Mouse (Mus musculus) liver, embryonic 13.5 days (tissue): Measurements from ENCODE around the gene Nid1. TPM values are rescaled to one million over a fixed set of nuclear protein-coding genes. Genes with fewer than 3 reads are reported as not detected.
"Not testable (repeated sequence)": the region's sequence is repeated elsewhere in the genome, so short reads cannot be mapped to it uniquely, and the experiment has no call there.

Experiments used
- ATAC-seq: fragments of 200-750 bp; cut with Nextera tagmentation; 2 replicates; pipeline ENCODE4 v1.8.0; 2017; ENCODE audit warnings: low read depth, mild to moderate bottlenecking, moderate number of reproducible peaks, moderate library complexity
- DNase-seq: peaks from one replicate; pipeline ENCODE4 v3.0.0; 2022
- H3K27ac ChIP-seq: fragments of 300-500 bp; sonication (generic); 2 replicates; pipeline ENCODE4 v1.5.1; 2015; ENCODE audit warnings: moderate library complexity, mild to moderate bottlenecking, inconsistent platforms
- H3K27me3 ChIP-seq: fragments of 300-500 bp; sonication (generic); 2 replicates; pipeline ENCODE4 v1.6.1; 2015; ENCODE audit warnings: mild to moderate bottlenecking, inconsistent platforms
- H3K36me3 ChIP-seq: fragments of 300-500 bp; sonication (generic); 2 replicates; pipeline ENCODE4 v1.6.1; 2015; ENCODE audit warnings: mild to moderate bottlenecking, inconsistent platforms
- H3K4me1 ChIP-seq: fragments of 300-500 bp; sonication (generic); replicated peaks from 2 replicates; pipeline ENCODE4 v1.6.1; 2015; ENCODE audit warnings: inconsistent platforms
- H3K4me2 ChIP-seq: fragments of 300-500 bp; sonication (generic); 2 replicates; pipeline ENCODE4 v1.6.1; 2015; ENCODE audit warnings: inconsistent platforms, mild to moderate bottlenecking, moderate library complexity
- H3K4me3 ChIP-seq: fragments of 300-500 bp; sonication (generic); replicated peaks from 2 replicates; pipeline ENCODE4 v1.5.1; 2015; ENCODE audit warnings: mild to moderate bottlenecking, inconsistent platforms
- H3K9ac ChIP-seq: fragments of 300-500 bp; sonication (generic); 2 replicates; pipeline ENCODE4 v1.6.1; 2015; ENCODE audit warnings: mild to moderate bottlenecking, inconsistent platforms
- H3K9me3 ChIP-seq: fragments of 300-500 bp; sonication (generic); replicated peaks from 2 replicates; pipeline ENCODE4 v1.6.1; 2016; ENCODE audit warnings: inconsistent platforms
- WGBS: fragments of 180-500 bp; shearing (Covaris S2); methylation state at CpG from one replicate; pipeline ENCODE4 v1.1.7; 2015; ENCODE audit not compliant: insufficient replicate concordance; 5-methylcytosine and 5-hydroxymethylcytosine counted together
- polyA plus RNA-seq: library from polyadenylated mRNA; unstranded; fragments of >200 nt; fragmentation: Nextera tagmentation; extraction: Ambion mirVana; gene quantifications from 2 replicates; pipeline ENCODE4 v1.2.1, GENCODE M21; 2015

Nid1 gene
- 13.4 and 16.3 TPM in 2 replicates for polyA plus RNA-seq

- peak; percentile 34 for ATAC-seq
- H3K9me3 ChIP-seq, H3K27ac ChIP-seq, H3K4me1 ChIP-seq, H3K27me3 ChIP-seq, H3K9ac ChIP-seq, H3K36me3 ChIP-seq, DNase-seq: not testable (repeated sequence)
- WGBS: under 1% methylated on average over 25 of the region's 39 CpGs
- H3K4me2 ChIP-seq: peak within 1 kb of the TSS; percentile 47
- H3K4me3 ChIP-seq: peak within 1 kb of the TSS; percentile 30
Measured at GRCm38 (mm10) chr13:13437460-13438015, at the start of gene Nid1. TSS of gene Nid1 (plus strand) at chr13:13437551.

GRCm38 (mm10) chr13:13393228-13394095 lies 43.9 kb upstream of the Nid1 start, which contains the start of gene Gpr137b:
TSS of gene Gpr137b (minus strand) at chr13:13394014.
- not testable (repeated sequence) for H3K27ac ChIP-seq, H3K9me3 ChIP-seq, H3K27me3 ChIP-seq, H3K36me3 ChIP-seq, DNase-seq, H3K9ac ChIP-seq, H3K4me1 ChIP-seq
- ATAC-seq: peak; percentile 78
- under 1% methylated on average over 42 of the region's 78 CpGs for WGBS
- H3K4me3 ChIP-seq: peak within 1 kb of the TSS; percentile 42
- H3K4me2 ChIP-seq: peak within 1 kb of the TSS; percentile 51

GRCm38 (mm10) chr13:13394096-13394395 lies 43.3 kb upstream of the Nid1 start:
- H3K9ac ChIP-seq, H3K36me3 ChIP-seq, DNase-seq, H3K27me3 ChIP-seq, ATAC-seq, H3K9me3 ChIP-seq, H3K27ac ChIP-seq, H3K4me1 ChIP-seq: not testable (repeated sequence)
- peak overlapping the region; percentile 51 for H3K4me2 ChIP-seq
- peak overlapping the region; percentile 28 for H3K4me3 ChIP-seq
- WGBS: 1% methylated on average over 15 of the region's 15 CpGs

GRCm38 (mm10) chr13:13400851-13401250 lies 36.5 kb upstream of the Nid1 start:
- DNase-seq, H3K4me1 ChIP-seq, H3K4me3 ChIP-seq, ATAC-seq, H3K27ac ChIP-seq, H3K9ac ChIP-seq, H3K4me2 ChIP-seq, H3K9me3 ChIP-seq, H3K27me3 ChIP-seq, H3K36me3 ChIP-seq: not testable (repeated sequence)
- WGBS: 54% methylated on average over 3 of the region's 3 CpGs

- DNase-seq, H3K27me3 ChIP-seq, ATAC-seq, H3K4me3 ChIP-seq, H3K9ac ChIP-seq, H3K36me3 ChIP-seq, H3K9me3 ChIP-seq, H3K4me2 ChIP-seq, H3K27ac ChIP-seq, H3K4me1 ChIP-seq: not testable (repeated sequence)
- WGBS: 43% methylated on average over 5 of the region's 5 CpGs
Measured at GRCm38 (mm10) chr13:13402818-13403217, 34.5 kb upstream of the Nid1 start.

GRCm38 (mm10) chr13:13403366-13403765 lies 34.0 kb upstream of the Nid1 start:
- DNase-seq, H3K4me3 ChIP-seq, H3K36me3 ChIP-seq, H3K9ac ChIP-seq, H3K27me3 ChIP-seq, H3K27ac ChIP-seq, ATAC-seq, H3K9me3 ChIP-seq, H3K4me2 ChIP-seq, H3K4me1 ChIP-seq: not testable (repeated sequence)
- WGBS: 66% methylated on average over 3 of the region's 3 CpGs

- not testable (repeated sequence) for H3K9me3 ChIP-seq, H3K4me1 ChIP-seq, H3K4me3 ChIP-seq, H3K9ac ChIP-seq, H3K36me3 ChIP-seq, DNase-seq, ATAC-seq, H3K4me2 ChIP-seq, H3K27ac ChIP-seq, H3K27me3 ChIP-seq
- 55% methylated on average over 6 of the region's 6 CpGs for WGBS
Measured at GRCm38 (mm10) chr13:13403839-13404238, 33.5 kb upstream of the Nid1 start.

- not testable (repeated sequence) for DNase-seq, H3K36me3 ChIP-seq, H3K9ac ChIP-seq, H3K4me3 ChIP-seq, ATAC-seq, H3K27ac ChIP-seq, H3K4me1 ChIP-seq, H3K9me3 ChIP-seq, H3K27me3 ChIP-seq, H3K4me2 ChIP-seq
- 54% methylated on average over 5 of the region's 6 CpGs for WGBS
Measured at GRCm38 (mm10) chr13:13404517-13405155, 32.7 kb upstream of the Nid1 start.

- not testable (repeated sequence) for H3K4me2 ChIP-seq, H3K9me3 ChIP-seq, H3K27ac ChIP-seq, H3K36me3 ChIP-seq, H3K4me1 ChIP-seq, H3K9ac ChIP-seq, H3K27me3 ChIP-seq, H3K4me3 ChIP-seq, DNase-seq
- no CpG with 5 or more reads among the region's 6 CpGs for WGBS
- ATAC-seq: peak; percentile 57; the same call in 1 of the 2 replicates
Measured at GRCm38 (mm10) chr13:13405511-13405910, 31.8 kb upstream of the Nid1 start.

- Histone ChIP-seq H3K27ac (no peak overlapping the region), H3K36me3 (no peaks in the 10 kb centered on the region), H3K9me3 (no peaks in the 10 kb centered on the region), H3K9ac (no peak overlapping the region), H3K4me1 (no peaks in the 10 kb centered on the region), H3K4me3 (no peak overlapping the region), H3K4me2 (no peak overlapping the region), H3K27me3 (no peaks in the 10 kb centered on the region)
- DNase-seq (no peak), ATAC-seq (peak; percentile 64)
- WGBS: 47% methylated on average over 3 of the region's 3 CpGs
Measured at GRCm38 (mm10) chr13:13414206-13414605, 23.1 kb upstream of the Nid1 start.

GRCm38 (mm10) chr13:13415120-13416006 lies 22.0 kb upstream of the Nid1 start:
- not testable (repeated sequence) for H3K4me3 ChIP-seq, H3K4me1 ChIP-seq, H3K9me3 ChIP-seq, H3K27me3 ChIP-seq, DNase-seq, H3K9ac ChIP-seq, H3K27ac ChIP-seq, H3K36me3 ChIP-seq, ATAC-seq
- 26% methylated on average over 23 of the region's 23 CpGs for WGBS
- 0 out of 2 replicates have a peak overlapping the region, but pooled peaks have one; percentile 19 for H3K4me2 ChIP-seq
